Mouse (Mus musculus) kidney, adult 2 months (tissue): ENCODE data around the gene Vmn1r213. TPM values are rescaled to one million over a fixed set of nuclear protein-coding genes. Genes with fewer than 3 reads are reported as not detected.

Experiments
- DNase-seq: peaks from one replicate; pipeline ENCODE4 v3.0.0; 2021
- H3K27ac ChIP-seq: fragments of 200-500 bp; 2 replicates; pipeline ENCODE4 v1.5.1; 2012; ENCODE audit warnings: low read depth, low read length, control low read depth, inconsistent platforms; ENCODE audit not compliant: insufficient read depth
- H3K27me3 ChIP-seq: fragments of 200-500 bp; replicated peaks from 2 replicates; pipeline ENCODE4 v1.6.1; 2012; ENCODE audit warnings: mild to moderate bottlenecking, moderate library complexity, low read length, inconsistent platforms; ENCODE audit not compliant: control insufficient read depth, insufficient read depth
- H3K36me3 ChIP-seq: fragments of 200-500 bp; 2 replicates; pipeline ENCODE4 v1.6.1; 2012; ENCODE audit warnings: mild to moderate bottlenecking, moderate library complexity, low read length, inconsistent platforms; ENCODE audit not compliant: control insufficient read depth, insufficient read depth
- H3K4me1 ChIP-seq: fragments of 200-500 bp; 2 replicates; pipeline ENCODE4 v1.6.1; 2011; ENCODE audit warnings: low read length; ENCODE audit not compliant: control insufficient read depth, insufficient read depth
- H3K4me3 ChIP-seq: fragments of 200-500 bp; 2 replicates; pipeline ENCODE4 v1.5.1; 2011; ENCODE audit warnings: mild to moderate bottlenecking, low read depth, low read length, control low read depth; ENCODE audit not compliant: insufficient read depth
- CTCF ChIP-seq: fragments of 200-500 bp; conservative IDR thresholded peaks from 2 replicates; pipeline ENCODE4 v1.5.1; 2011; ENCODE audit warnings: low read depth, mild to moderate bottlenecking, control low read depth, low read length, moderate library complexity, mixed read lengths; ENCODE audit not compliant: insufficient read depth, insufficient read length
- POLR2A ChIP-seq: fragments of 200-500 bp; IDR thresholded peaks from one replicate; pipeline ENCODE4 v1.6.1; 2011; ENCODE audit warnings: low read depth, low read length, control low read depth
- WGBS: fragments of 180-500 bp; shearing (Covaris S2); methylation state at CpG from one replicate; pipeline ENCODE4 v1.1.7; 2018; 5-methylcytosine and 5-hydroxymethylcytosine counted together
- polyA plus RNA-seq: library from polyadenylated mRNA; depleted of rRNA; stranded (reverse); fragments of >200 nt; gene quantifications from 2 replicates; pipeline ENCODE4 v1.2.3, GENCODE M21; 2012; rRNA removed

The Vmn1r213 gene
- polyA plus RNA-seq = not detected in 2 replicates

DNA sequence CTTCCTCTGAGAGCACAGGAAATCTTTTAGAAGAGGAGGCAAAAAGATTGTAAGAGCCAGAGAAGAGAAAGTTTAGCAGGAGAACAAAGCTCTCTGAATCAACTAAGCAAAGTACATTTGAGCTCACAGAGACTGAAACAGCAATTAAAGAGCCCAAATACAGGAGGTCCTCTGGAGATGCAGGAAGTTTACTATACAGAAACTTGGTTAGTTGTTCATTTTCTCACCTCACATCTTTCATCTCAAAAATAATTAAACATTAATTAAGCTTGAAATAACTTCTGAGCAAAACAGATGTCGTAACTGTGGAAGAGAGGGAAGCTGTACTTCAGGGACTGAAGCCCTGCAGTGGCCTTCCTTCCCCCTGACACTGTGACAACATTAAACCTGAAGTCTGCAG is at the start of gene Vmn1r213:
TSS of gene Vmn1r213 (plus strand) at position 301 of the 400 bp plus-strand sequence.
- H3K27me3 ChIP-seq = no peaks in the 10 kb centered on the region
- no peaks in the 10 kb centered on the region for H3K36me3 ChIP-seq
- no peak for DNase-seq
- H3K4me1 ChIP-seq = no peaks in the 10 kb centered on the region
- TF ChIP-seq CTCF (no peak), POLR2A (no peak)
- H3K27ac ChIP-seq = no peak within 1 kb of the TSS
- WGBS = 51% methylated on average over 1 of the region's 1 CpGs
- no peak within 1 kb of the TSS for H3K4me3 ChIP-seq

DNA sequence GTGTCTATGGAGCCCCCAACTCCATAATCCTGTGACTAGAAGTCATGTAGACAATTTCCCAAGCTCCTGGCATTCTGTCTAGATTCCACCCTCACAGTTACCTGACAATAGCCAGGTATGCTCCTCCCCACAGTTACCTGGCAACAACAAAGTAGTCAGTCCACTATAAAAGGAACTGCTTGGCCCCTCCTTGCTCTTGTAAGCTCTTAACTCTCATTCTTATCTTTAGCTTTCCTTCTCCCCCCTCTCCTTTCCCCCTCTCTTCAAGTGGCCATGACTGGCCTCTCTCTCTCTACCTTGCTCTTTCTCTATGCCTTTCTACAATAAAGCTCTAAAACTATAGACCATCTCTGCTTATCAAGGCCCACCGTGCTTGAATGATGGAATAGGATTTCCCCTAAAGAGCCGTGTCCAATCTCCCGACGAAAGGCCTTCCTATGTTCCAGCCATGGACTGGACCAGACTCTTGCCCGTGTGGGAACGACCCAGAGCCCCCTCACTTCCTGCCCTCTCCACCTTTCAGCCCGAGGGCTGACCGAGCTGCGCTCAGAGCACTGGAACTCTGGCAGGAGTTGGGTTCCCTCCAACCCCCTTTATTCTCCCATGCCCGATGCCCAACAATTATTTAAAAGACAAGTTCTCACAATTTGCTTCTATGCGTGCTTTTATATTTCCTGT is 17.1 kb upstream of the Vmn1r213 start:
- WGBS = 82% methylated on average over 11 of the region's 11 CpGs

DNA sequence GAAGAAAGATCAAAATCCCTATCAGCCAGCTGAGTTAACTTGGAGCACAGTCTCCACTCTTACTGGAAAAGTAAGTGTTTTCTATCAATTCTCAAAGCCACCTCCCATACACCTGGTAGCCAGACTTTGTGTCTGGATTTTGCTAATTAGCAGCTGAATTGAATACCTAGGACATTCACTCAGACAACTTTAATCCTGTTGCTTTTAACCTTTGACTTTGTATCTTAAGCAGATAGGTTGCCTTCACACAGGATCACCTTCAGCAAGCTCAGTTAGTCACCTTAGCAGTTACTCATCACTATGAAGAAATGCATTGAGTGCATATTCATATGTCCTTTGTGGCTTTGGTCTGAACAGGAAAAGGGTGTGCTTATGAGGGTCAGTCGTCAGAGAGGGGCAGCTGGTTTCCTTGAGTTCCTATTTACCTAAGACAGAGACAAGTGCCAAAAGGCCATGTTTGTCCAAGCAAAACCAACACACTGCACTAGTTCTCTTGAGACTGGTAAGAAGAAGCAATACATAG is 15.2 kb upstream of the Vmn1r213 start:
- H3K27me3 ChIP-seq = no peaks in the 10 kb centered on the region
- DNase-seq = no peak
- H3K36me3 ChIP-seq = no peaks in the 10 kb centered on the region
- H3K27ac ChIP-seq = no peak overlapping the region
- TF ChIP-seq POLR2A = no peak
- TF ChIP-seq CTCF = no peak
- WGBS = 20% methylated on average over 1 of the region's 1 CpGs
- no peaks in the 10 kb centered on the region for H3K4me1 ChIP-seq
- H3K4me3 ChIP-seq = no peak overlapping the region

More for the DNA sequence above, 17.1 kb upstream of the Vmn1r213 start:
- Histone ChIP-seq H3K4me1 (no peaks in the 10 kb centered on the region), H3K36me3 (no peaks in the 10 kb centered on the region), H3K4me3 (no peak overlapping the region), H3K27ac (no peak overlapping the region), H3K27me3 (no peaks in the 10 kb centered on the region)
- no peak for TF ChIP-seq CTCF
- TF ChIP-seq POLR2A = no peak
- DNase-seq = no peak

DNA sequence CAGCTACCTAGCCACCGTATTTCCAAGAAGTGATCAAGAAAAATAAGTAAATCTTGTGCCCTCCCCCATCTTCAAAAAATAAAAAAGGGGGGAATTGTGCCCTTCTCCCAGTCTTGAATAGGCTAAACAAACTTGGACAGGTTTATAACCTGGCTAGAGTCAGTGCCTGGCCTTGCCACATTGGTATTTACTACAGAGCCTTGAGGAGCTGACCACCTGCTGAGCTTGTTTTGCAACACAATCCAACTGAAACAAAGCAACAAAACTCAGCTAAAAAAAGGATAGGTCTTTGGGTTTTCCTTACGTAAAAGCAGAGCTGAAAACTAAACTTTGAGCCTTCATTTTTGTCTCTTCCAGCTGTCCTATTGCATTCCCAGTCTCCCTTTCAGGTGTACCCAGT is 14.7 kb upstream of the Vmn1r213 start:
- WGBS = 36% methylated on average over 2 of the region's 2 CpGs
- DNase-seq = no peak
- Histone ChIP-seq H3K4me1 (no peaks in the 10 kb centered on the region), H3K4me3 (no peak overlapping the region), H3K27me3 (no peaks in the 10 kb centered on the region), H3K27ac (no peak overlapping the region), H3K36me3 (no peaks in the 10 kb centered on the region)
- TF ChIP-seq POLR2A (no peak), CTCF (no peak)

DNA sequence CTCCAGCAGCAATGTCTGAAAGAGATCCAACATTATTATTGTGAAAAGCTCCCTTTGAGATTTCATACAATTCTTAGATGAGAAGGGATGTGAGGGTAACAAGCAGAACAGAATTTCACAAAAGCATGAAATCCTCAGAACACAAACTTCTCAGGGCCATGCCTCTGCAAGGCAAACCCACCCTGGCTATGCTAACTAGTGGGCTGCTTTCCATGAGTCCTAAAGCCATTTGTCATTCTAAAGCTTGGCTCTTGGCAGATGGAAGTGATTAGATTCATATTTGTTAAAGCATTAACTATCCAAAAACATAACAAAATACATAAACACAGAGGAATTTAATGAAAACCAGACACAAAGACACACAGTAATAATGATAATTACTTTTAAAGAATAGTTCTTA is 10.7 kb downstream of the Vmn1r213 start:
- TF ChIP-seq CTCF (no peak), POLR2A (no peak)

DNA sequence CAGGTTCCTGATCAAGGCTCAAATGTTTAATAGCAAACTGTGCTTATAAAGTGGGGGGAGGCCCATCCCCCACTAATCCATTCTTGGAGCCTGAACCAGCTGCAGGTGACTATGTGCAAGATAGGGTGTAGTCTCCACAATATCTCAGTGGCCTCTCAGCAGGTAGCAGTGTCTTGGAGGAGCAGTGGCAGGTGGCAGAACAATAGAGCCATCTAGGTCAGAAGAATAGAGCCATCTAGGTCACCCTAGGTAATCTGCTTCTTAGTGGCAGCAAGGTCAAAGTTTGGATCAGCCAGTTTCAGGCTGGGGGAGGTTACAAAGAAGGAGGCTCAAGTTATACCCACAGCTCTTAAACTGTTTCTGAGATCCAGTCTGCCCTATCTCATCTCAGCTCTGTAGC is 17.4 kb downstream of the Vmn1r213 start:
- H3K27ac ChIP-seq = no peak overlapping the region
- H3K4me1 ChIP-seq = no peaks in the 10 kb centered on the region
- H3K4me3 ChIP-seq = no peak overlapping the region
- no peaks in the 10 kb centered on the region for H3K27me3 ChIP-seq
- H3K36me3 ChIP-seq = no peaks in the 10 kb centered on the region
- DNase-seq = no peak
- no peak for TF ChIP-seq POLR2A
- TF ChIP-seq CTCF = no peak

More for the DNA sequence above, 10.7 kb downstream of the Vmn1r213 start:
- Histone ChIP-seq H3K36me3 (no peaks in the 10 kb centered on the region), H3K4me1 (no peaks in the 10 kb centered on the region), H3K27ac (no peak overlapping the region), H3K27me3 (no peaks in the 10 kb centered on the region), H3K4me3 (no peak overlapping the region)
- DNase-seq = no peak

DNA sequence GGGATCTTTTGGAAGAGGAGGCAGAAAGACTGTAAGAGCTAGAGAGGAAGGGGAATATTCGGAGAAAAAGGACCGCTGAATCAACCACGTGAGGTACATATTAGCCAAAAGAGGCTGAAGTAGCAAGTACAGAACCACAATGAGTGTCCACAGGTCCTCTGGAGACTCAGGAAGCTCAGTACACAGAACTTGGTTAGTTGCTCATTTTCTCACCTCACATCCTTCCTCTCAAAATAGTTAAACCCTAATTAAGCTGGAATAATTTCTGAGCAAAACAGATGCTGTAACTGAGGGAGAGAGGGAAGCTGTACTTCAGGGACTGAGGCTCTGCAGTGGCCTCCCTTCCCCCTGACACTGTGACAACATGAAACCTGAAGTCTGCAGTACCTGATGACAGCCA is 22.7 kb downstream of the Vmn1r213 start, which contains the start of gene Vmn1r214:
TSS of gene Vmn1r214 (plus strand) at position 301 of the 400 bp plus-strand sequence.
- Histone ChIP-seq H3K36me3 (no peaks in the 10 kb centered on the region), H3K4me3 (no peak within 1 kb of the TSS), H3K4me1 (no peaks in the 10 kb centered on the region), H3K27me3 (no peaks in the 10 kb centered on the region), H3K27ac (no peak within 1 kb of the TSS)
- TF ChIP-seq CTCF (no peak), POLR2A (no peak)
- 89% methylated on average over 3 of the region's 3 CpGs for WGBS
- DNase-seq = no peak
